Mouse (Mus musculus) adrenal gland, postnatal 14 days (tissue): Measurements from ENCODE around the gene Slc10a6. TPM values are rescaled to one million over a fixed set of nuclear protein-coding genes. Genes with fewer than 3 reads are reported as not detected.

Experiments
- DNase-seq: peaks from one replicate; pipeline ENCODE4 v3.0.0; 2021; ENCODE audit warnings: mixed read lengths
- total RNA-seq: library from RNA; stranded (reverse); gene quantifications from 2 replicates; pipeline ENCODE4 v1.2.3, GENCODE M21; 2021

Slc10a6 gene
- total RNA-seq, 1 experiment from 2014 or later = 2.0 TPM

DNA sequence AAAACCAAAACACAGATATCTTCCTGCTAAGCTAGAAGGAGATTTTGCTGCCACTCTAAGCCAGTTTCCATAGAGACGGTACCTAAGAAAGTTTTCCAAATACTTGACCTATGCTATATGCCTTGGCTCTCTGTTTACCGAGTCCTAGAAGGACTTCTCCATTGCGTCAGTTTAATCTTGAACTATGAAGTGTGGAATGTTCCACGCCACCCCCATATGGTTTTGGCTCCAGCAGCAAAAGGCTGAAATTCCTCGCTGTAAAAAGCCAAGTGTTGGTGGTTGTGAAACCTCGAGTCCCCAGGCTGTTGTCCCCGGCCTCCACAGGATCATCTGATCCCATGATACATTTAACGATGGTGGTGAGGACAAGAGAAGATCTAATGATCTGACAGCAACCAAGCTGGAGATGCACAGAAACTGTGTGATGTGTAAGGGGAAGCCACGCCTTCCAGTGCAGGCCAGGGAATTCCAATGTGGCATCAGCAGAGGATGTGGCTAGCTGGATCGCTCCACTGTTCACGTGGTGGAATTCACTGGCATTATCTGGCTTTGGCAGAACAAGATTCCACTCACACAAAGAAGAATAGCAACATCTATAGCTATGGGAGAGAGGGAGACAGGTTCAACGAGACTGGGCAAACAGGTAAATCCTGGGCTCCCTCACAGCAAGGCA lies 8.8 kb downstream of the Slc10a6 start:
- peak; percentile 37 for DNase-seq

DNA sequence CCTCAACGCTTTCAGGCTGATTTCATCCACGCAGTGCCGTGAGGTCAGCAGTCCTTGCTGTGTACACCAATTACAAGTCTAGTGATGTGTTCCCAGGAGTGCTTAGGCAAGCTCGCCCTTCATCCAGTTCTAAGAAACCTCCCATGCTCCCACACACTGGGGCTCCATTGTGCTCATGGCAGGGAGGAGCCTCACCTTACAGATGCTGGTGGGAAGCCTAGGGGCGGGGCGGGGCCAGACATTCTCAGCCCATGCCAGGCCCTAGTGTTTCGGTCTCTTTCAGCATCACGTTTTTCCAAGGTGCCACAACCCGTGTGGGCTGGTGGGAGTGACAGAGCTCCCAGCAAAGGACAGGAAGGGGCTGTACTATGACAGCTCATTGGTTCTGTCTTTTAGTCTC lies 12.0 kb downstream of the Slc10a6 start:
- DNase-seq = no peak

DNA sequence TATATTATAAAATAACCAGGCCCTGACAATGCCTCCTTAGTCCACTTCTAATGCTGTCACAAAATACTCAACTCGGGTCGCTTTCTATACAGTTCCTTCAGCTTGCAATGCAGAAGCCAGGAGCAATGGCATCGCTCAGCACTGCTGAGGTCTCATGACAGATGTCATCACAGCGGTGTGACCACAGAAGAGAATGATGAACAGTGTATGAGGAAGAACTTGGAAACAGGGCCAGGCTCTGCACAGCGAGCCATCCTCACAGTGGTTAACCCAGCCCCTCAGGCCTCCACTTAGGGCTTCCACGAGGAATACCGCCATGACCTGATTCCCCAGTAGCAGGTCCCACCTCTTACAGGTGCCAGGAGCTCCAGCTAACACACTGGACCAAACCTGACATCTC lies 14.8 kb downstream of the Slc10a6 start:
- no peak for DNase-seq

DNA sequence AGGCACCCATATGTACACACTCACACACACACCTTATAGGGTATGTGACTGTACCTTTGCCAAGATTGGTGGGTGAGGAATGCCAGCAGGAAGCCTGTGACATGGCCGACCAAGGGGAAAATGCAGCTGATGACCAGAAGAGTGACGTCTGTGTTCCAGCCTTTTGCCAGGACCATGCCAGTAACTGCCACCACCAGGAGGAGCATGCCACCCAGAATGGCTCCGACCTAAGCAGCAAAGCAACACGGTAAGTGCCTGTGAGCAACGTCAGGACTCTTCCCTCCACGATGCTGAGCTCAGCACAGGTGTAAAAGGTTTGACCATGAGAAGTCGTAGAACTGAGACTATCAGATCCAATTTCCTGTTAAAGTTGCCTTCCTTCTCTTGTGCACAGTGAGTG lies 16.9 kb downstream of the Slc10a6 start:
- no peak for DNase-seq

DNA sequence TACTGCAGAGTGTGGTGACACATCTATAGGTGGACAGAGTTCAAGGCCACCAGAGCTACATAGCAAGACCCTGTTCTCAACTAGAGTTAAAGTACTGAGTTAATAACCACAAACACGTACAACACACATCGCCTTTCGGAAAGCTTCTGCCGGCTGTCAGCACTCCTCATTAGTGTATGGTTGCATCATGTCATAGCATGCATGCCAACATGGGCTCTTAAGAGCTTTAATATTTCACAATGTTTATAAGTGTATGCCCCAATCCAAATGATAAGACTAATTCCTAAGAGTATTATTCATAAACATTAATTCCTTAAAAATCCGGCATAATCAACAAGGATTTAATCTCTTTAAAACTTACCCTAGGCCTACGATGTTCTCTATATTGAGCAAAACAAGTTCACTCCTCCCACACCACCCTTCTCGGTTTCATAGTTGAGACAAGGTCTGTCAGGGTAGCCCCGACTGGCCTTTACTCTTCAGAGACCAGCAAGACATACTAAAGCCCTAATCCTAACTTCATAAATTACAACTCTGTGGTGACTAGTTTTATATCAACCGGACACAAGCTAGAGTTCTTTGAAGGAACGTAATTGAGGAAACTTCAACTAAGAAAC lies 18.2 kb downstream of the Slc10a6 start:
- no peak for DNase-seq

DNA sequence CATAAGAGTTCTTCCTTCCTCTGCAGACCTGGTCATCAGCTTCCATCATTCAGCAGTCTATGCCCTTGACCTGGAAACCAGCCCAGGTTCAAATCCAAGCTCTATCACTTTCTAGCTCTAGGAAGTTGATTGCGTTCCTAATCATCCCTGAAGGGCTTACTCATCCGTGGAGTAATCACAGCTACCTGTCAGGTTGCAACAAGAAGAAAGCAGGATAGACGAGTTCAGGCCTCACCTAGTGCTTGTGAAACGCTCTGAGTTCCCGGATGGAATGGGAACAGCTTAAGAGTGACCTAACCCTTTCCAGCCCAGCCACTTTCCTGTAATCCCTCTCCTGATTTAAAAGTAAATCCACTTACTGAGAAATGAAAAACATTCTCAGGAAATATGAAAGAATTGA lies 19.1 kb downstream of the Slc10a6 start:
- no peak for DNase-seq

DNA sequence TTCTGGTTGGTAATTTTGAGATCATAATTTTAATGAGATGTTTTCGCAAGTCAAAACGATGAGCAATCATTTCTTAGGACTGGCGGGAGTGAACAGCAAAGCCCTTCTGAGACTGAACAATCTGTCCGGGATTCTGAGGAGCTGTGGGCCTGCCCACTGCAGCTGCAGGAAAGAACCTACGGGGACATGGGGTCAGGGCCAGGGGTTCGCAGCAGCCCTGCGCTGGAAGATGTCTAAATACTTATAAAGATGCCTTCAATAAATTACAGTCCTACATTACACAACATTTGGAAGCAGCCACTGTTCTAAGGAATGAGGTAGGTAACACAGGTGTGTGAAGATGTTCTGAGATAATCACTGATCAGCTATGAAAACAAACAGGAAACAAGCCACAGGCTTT lies 23.5 kb downstream of the Slc10a6 start:
- DNase-seq = no peak

DNA sequence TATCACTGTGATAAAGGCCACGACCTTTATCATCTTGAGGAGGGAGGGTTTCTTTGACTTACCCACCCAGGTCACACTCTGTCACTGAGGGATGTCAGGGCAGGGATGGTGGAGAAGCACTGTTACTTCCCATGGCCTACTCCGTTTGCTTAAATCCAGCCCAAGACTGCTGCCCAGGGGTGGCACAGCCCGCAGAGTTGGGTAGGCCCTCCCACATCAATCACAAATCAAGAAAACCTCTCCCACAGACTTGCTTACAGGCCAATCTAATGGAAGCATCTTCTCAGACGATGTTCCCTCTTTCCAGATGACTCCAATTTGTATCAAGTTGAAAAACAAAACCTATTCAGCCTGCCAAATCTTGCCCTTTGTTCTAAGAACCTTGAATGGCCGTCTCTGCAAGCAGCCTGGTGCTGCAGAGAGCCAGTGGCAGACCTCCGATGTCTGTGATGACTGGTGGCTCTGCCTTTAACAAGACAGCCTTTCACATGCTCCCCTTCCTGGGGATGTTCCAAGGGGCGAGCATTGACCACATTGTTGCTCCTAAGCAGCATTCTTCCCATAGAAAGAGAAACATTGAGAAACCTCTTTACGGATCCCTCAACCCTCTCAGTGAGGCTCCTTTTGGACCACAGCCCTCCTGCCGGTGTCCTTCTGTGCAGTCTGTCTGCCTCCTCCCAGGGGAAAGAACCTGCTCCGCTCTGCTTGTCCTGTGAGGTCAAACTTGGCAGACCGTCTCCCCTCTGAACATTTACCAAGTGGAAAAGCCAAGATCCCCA lies 25.9 kb downstream of the Slc10a6 start:
- DNase-seq = peak; percentile 39

DNA sequence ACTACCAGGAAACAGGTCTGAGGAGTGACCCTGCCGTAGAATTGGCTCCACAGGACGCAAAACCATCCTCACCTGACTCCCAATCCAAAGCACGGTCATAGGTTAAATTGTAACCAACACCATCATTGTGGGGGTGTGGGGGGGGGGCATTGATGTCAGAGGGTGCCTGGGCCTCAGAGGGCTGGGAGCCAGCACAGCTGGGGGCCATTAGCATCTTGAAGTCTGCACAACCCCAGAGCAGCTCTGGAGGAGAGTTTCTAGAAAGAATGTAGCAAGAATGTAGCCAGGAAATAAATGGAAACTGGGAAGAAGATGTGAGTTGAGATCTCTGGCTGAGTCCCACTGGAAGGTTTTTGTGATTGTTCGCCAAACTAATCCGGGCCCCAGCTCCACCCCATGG lies 30.3 kb downstream of the Slc10a6 start:
- DNase-seq = no peak

DNA sequence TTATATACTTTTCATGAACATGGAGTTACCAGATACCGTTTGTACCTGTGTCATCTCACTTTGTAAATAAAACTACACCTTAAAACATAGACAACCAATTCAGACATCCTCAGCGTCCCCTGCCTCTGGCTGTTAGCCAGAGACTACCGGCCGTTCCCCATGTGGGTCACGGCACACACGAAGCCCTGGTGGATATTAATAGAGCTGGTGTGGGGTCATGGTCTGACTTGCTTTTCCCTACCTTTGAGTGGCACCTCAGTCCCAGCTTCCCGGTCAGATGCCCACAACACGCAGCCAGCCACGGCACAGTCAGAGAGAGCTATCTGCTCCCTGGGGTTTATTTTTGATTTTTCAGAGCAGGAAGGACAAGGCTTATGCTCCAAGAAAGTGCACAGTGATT lies 30.9 kb downstream of the Slc10a6 start:
- no peak for DNase-seq

DNA sequence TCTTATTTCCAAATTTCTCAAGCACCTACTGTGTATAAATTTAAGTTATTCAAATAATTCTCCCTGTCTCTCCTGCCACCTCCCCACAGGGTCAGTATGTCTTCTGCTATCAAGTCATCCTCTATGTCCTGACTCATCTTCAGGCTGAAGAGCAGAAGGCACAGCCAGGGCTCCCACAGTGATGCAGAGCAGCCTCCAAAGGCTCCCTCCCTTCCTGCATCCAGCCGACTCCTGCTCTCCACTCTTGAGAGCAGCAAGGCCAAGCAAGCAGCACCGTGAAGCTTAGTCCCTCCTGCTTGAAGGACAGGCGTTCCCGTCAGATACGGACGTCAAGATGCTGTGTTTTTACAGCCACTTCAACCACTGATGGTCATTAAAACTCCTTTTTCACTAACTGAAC lies 31.6 kb downstream of the Slc10a6 start:
- no peak for DNase-seq

DNA sequence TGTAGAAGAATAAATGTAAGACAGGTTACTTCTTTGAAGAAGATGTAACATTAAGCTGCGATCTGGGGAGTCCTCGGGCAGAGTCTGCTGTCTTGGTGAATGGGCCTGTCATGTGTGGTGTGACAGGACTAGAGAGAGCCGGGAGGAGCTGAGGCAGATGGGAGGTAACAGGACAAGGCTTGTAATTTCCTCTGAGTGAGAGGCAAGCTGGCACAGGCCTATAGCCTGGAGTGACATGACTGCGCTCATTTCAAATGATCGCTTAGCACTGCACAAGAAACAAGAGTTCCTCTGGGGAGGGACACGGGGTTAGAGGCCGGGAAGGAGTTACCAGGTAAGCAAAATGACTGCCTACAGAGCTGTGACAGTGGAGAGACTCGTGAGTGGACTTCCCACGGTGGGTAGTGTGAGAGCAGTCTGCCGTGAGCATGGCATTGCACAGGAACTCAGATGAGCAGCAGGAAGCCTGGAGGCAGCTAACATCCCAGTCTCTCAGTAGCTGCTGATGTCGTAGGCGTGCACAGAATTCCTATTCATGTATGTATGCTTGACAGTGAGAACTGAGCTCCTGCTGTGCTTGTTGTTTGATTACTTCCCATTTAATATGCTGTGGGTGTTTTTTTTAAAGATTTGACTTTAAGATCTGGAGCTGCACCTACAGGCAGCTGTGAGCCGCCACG lies 32.6 kb downstream of the Slc10a6 start:
- no peak for DNase-seq

DNA sequence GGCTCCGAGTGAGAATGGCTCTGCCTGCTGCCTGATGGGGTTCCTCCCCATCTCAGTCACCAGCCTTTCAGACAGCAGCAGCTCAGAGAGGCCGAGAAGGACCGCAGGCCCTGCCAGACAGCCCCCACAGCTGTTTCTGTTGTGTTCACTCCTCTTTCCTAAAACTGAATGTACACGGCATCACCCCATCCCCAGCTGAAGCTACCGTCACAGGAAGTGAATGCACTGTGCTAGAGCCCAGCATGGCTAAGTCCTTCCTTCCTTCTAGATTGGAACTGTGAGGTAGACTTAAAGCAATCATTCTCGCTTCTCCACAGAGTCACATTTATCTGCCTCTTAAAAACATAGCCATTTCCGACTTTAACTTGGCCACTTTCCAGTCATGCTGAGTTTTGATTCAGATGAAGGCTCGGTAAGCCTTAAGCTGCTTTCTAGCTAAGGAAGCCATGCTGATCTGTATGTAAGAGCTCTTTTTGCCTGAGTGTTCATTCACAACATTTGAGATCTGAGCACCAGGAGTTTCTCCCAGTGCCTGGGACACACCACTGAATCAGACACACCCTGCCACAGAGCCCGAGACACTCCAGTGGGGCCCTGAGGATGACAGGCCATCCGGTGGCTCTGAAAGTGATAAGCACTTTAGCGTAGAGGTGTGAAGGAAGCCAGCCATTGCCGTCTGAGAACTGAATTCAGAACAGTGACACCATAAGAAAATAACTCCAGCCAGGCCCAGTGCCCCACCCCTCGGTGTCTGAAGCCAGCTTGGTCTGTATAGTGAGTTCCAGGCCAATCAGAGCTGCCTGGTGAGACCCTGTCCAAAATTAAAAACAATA lies 33.6 kb downstream of the Slc10a6 start:
- DNase-seq = no peak

DNA sequence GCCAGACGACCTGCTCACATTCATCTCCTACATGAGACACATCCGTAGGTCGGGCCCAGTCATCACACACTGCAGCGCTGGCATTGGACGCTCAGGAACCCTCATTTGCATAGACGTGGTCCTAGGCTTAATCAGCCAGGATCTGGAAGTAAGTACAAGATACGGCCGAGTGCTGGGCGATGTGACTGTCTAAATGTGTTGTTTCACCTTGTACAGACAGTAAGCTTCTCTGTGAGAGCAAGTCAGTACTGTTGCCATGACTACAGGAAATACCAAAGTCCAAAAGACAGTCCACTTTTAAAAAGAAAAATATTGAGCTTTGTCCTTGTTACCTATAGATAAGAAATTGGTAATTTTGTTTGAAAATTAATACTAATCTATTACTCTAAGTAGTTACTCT lies 35.6 kb downstream of the Slc10a6 start:
- no peak for DNase-seq

DNA sequence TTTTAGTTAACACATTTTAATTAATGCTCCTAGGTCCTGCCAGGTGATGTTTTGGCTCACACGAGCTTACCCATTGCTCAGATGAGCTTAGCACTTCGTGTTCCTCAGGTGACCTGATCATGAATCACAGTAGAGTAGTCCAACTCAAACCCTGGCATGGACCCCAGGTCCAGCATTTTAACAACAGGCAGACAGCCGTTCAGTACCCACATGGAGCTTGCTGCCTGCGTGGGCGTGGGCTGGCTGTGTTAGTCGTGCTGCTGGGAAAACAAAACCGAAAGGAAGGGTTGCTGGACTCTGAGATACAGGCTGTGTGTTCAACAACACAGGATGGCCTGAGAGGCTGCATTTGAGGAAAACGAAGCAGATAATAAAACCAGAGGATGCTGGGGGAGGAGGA lies 36.5 kb downstream of the Slc10a6 start:
- no peak for DNase-seq

DNA sequence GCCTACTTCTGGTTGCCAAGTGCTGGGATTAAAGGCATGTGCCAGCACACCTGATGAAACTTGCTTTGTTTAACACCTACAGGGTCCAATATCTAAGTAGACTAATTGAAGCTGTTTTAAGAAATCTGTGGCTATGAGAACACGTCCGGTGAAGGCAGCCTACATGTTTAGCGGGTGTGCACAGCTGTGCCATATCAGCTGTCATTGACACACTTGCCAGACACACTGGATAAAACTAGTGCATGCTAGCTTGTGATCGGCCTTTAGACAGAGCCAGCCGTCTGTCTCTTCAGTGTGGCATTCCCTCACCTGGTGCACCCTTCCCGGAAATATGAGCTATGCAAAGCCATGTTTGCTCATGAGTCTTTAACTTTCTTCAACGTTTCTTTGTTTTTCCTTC lies 37.4 kb downstream of the Slc10a6 start:
- DNase-seq = no peak

DNA sequence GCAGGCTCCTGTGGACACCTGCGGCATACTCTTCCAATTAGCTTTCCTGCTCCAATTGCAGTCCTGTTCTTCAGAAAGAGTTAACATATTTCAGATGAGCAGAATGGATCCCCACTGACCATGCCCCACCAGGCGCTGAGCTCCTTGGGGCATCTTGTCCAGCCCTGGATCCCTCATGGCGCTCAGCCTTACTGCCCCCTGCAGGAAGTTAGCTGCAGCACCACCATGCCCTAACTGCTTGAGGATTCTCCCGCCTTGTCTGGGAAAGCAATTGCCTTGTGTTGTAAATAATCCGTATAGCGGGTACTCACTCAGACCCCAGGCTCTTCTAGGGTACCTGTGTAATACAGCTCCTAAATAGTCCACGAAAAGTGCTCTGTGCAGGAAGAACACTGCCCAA lies 42.0 kb downstream of the Slc10a6 start:
- peak; percentile 56 for DNase-seq

DNA sequence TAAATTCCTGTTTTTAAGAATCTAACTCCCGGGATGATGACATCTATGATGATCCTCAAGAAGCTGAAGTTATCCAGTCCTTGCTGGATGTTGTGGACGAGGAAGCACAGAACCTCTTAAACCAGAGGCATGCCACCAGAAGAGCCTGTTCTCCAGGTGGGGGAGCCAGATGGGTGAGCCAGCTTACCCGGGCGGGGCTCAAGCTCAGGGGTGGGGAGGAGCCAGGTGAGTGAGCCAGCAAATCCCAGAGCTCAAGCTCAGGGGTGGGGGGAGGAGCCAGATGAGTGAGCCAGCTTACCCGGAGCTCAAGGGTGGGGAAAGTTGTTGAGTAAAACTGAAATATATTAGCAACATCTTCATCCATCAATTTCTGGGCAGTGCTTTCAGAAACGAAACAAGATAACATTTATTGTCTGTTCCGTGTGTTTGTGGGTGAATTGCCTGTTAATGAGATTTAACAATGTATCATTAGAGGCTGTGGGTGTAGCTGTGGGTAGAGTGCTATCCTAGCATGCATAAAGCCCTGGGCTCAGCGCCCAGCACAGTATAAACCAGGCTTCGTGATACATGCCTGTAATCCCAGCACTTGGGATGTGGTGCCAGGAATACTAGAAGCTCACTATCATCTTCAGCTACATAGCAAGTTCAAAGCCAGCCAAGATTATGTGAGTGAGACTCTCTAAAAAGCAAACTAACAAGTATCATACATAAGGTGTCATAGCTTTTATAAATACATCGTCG lies 49.4 kb downstream of the Slc10a6 start:
- peak; percentile 59 for DNase-seq

DNA sequence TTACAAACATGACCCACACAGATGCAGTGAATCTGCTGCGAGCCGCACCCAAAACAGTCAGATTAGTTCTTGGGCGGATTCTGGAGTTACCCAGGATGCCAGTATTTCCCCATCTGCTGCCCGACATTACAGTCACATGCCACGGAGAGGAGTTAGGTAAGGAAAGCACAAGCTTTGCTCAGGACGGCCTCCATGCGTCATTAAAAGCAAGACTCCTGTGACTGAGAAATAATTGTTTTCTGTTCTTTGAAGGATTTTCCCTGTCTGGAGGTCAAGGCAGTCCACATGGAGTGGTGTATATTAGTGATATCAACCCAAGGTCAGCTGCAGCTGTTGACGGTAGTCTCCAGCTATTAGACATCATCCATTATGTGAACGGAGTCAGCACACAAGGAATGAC lies 59.8 kb downstream of the Slc10a6 start:
- peak; percentile 47 for DNase-seq

DNA sequence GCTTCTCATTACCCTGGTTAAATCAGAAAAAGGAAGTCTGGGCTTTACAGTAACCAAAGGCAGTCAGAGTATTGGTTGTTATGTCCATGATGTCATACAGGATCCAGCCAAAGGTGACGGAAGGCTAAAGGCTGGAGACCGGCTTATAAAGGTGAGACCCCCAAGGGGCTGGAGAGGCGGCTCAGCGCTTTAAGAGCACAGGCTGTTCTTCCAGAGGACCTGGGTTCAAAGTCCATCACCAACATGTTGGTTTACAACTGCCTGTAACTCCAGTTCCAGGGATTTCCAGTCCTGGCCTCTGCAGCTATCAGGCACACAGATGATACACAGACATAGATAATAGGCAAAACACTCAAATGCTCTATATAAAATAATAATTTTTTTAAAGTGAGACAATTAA lies 61.2 kb downstream of the Slc10a6 start:
- DNase-seq = no peak

DNA sequence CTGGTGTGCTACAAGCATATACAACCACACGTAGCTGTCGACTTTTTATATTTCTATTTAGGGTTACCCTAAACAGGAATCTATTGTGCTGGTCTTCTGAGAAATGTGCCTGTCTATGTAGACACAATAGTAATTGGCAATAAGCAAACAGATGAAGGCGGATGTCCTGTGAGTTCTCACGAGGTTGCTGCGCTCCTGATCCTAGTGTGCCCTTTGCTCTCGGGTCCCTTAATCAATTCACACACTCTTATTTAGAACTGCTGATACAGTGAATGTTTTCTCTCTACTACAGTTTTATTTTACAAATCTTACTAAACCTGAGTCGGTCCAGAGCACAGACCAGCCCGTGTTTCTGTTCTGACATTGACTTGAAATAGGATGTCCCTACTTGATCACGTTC lies 68.7 kb downstream of the Slc10a6 start:
- DNase-seq = no peak
